Mouse (Mus musculus): ENCODE measurements around the gene Ddx55. TPM values are rescaled to one million over a fixed set of nuclear protein-coding genes. Genes with fewer than 3 reads are reported as not detected.

The Ddx55 gene
- 9.6 and 18.9 TPM in 2 replicates for total RNA-seq (2023)

GRCm38 (mm10) chr5:124552558-124553307, at the start of gene Ddx55:
Gene Ddx55, plus strand, starts transcription at chr5:124552864.

GRCm38 (mm10) chr5:124530655-124531582, 21.7 kb upstream of the Ddx55 start, which contains the start of gene Rilpl1:
Gene Rilpl1, minus strand, starts transcription at chr5:124531391.

GRCm38 (mm10) chr5:124540383-124540786, 12.3 kb upstream of the Ddx55 start, which contains the start of gene Tmed2:
Gene Tmed2, plus strand, starts transcription at chr5:124540695.

GRCm38 (mm10) chr5:124578633-124579317, 26.1 kb downstream of the Ddx55 start, which contains the start of the genes Eif2b1 and Gtf2h3:
Gene Eif2b1, minus strand, starts transcription at chr5:124579131.
Gene Gtf2h3, plus strand, starts transcription at chr5:124579140.

Other genes starting within 250 kb of the Ddx55 start
- 11.6 TPM in 2 replicates for gene Mphosph9, start 224.9 kb upstream of the Ddx55 start, total RNA-seq (2023)
- 2.2 and 3.0 TPM in 2 replicates for gene 2810006K23Rik, start 224.8 kb upstream of the Ddx55 start, total RNA-seq (2023)
- gene Cdk2ap1, start 189.8 kb upstream of the Ddx55 start, total RNA-seq (2023), result 74.1 and 82.2 TPM in 2 replicates
- gene Sbno1, start 126.9 kb upstream of the Ddx55 start, total RNA-seq (2023), result 211 and 313 TPM in 2 replicates
- 150 and 176 TPM in 2 replicates for gene Kmt5a, start 112.9 kb upstream of the Ddx55 start, total RNA-seq (2023)
- gene Rilpl2, start 74.5 kb upstream of the Ddx55 start, total RNA-seq (2023), result 94.9 and 111 TPM in 2 replicates
- 7.9 and 11.7 TPM in 2 replicates for gene Snrnp35, start 69.7 kb upstream of the Ddx55 start, total RNA-seq (2023)
- gene Rilpl1, start 21.5 kb upstream of the Ddx55 start, total RNA-seq (2023), result 0.68 and 1.9 TPM in 2 replicates
- 150 and 151 TPM in 2 replicates for gene Tmed2, start 12.2 kb upstream of the Ddx55 start, total RNA-seq (2023)
- gene Eif2b1, start 26.3 kb downstream of the Ddx55 start, total RNA-seq (2023), result 13.7 and 21.4 TPM in 2 replicates
- 2.6 and 4.6 TPM in 2 replicates for gene Gtf2h3, start 26.3 kb downstream of the Ddx55 start, total RNA-seq (2023)
- gene Atp6v0a2, start 75.7 kb downstream of the Ddx55 start, total RNA-seq (2023), result 26.6 and 35.9 TPM in 2 replicates
- gene Dnah10, start 172.2 kb downstream of the Ddx55 start, total RNA-seq (2023), result not detected in 2 replicates